In the genomic region with DNA sequence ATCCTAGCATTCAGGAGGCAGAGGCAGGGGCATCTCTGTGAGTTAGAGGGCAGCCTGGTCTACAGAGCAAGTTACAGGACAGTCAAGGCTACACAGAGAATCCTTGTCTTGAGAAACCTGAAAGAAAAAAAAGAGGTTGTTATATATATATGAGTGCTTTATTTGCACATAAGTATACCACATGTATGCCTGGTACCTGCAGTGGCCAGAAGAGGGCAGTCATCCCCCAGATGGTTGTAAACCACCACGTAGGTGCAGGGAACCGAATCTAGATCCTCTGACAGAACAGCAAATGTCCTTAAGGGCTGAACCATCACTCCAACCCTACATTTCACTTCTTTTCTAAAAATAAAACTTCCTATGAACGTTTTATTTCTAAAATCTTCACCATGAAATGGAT, we compare ENCODE assay signal across 12 mouse cellular contexts. TPM values are rescaled to one million over a fixed set of nuclear protein-coding genes. Genes with fewer than 3 reads are reported as not detected.
DNase-seq lines count a peak whose midpoint lies in the region; ATAC-seq and TF ChIP-seq lines count a peak whose summit lies in the region.
"Had no signal": no experiment of that assay in that cellular context is flagged by ENCODE, and none has a peak within 500 bp of the region (broad histone marks: within the 10 kb centered on the region; RNA-seq: fewer than 3 reads in every experiment).

No protein-coding gene starts in this region.

- no peaks in the 10 kb centered on the region for H3K4me1 ChIP-seq in heart, postnatal 0 days (ENCODE audit: control insufficient read depth, insufficient read depth)
- no peaks in the 10 kb centered on the region for H3K4me1 ChIP-seq in heart, embryonic 11.5 days (ENCODE audit: control insufficient read depth, insufficient read depth, low read length)
- no peaks in the 10 kb centered on the region for H3K4me1 ChIP-seq in small intestine, adult 2 months (ENCODE audit: control insufficient read depth, insufficient read depth, insufficient read length, low read length)

- H3K9ac ChIP-seq in heart, postnatal 0 days (replicated peaks; ENCODE audit: low read depth, low read length): no peak overlapping the region
- H3K9ac ChIP-seq in heart, embryonic 11.5 days (ENCODE audit: low read depth, low read length): no peak overlapping the region

- no peak overlapping the region for H3K4me2 ChIP-seq in heart, postnatal 0 days (ENCODE audit: low read depth, low read length)
- H3K4me2 ChIP-seq in heart, embryonic 11.5 days: no peak overlapping the region

- DNase-seq in heart, postnatal 0 days (ENCODE audit: low spot score): no peak
- DNase-seq in CD4-positive helper T cell, adult 2 months (ENCODE audit: low read depth, low spot score): peak; percentile 55
- no peak for DNase-seq in retina, postnatal 1 day
- no peak for DNase-seq in gastrocnemius, postnatal 25 days
- no peak for DNase-seq in left cerebral cortex, adult 11 months (ENCODE audit: low spot score)
- DNase-seq: cerebellum, adult 9-11 months; heart, postnatal 10 days; right cerebral cortex, postnatal 4 days had no signal

- no peak for TF ChIP-seq POLR2A in small intestine, adult 2 months (IDR thresholded peaks at IDR 0.05; ENCODE audit: low read depth, low read length)

- ATAC-seq in heart, postnatal 0 days (ENCODE audit: insufficient read depth, low read depth): no peak
- ATAC-seq in heart, embryonic 11.5 days (replicated peaks; ENCODE audit: insufficient number of reproducible peaks, low FRiP score, low TSS enrichment): no peak
- peak; percentile 66; the same call in 1 of the 2 replicates for ATAC-seq in common myeloid progenitor, adult 5-6 weeks (replicated peaks; ENCODE audit: low read depth, poor library complexity, severe bottlenecking)
- ATAC-seq: midbrain, embryonic 16.5 days had no signal

- no peak overlapping the region for H3K27ac ChIP-seq in heart, postnatal 0 days (ENCODE audit: low read depth)
- no peak overlapping the region for H3K27ac ChIP-seq in heart, embryonic 11.5 days (ENCODE audit: low read depth, low read length)
- no peak overlapping the region for H3K27ac ChIP-seq in small intestine, adult 2 months (ENCODE audit: insufficient read depth, low read depth, low read length)

- H3K9me3 ChIP-seq in heart, postnatal 0 days (replicated peaks; ENCODE audit: control insufficient read depth, low read length): no peaks in the 10 kb centered on the region
- no peaks in the 10 kb centered on the region for H3K9me3 ChIP-seq in heart, embryonic 11.5 days (replicated peaks; ENCODE audit: control insufficient read depth, low read length)

- H3K4me3 ChIP-seq in heart, postnatal 0 days (ENCODE audit: low read depth, low read length): no peak overlapping the region
- H3K4me3 ChIP-seq in heart, embryonic 11.5 days (ENCODE audit: low read depth, low read length): no peak overlapping the region
- H3K4me3 ChIP-seq in small intestine, adult 2 months (ENCODE audit: low read depth, low read length): no peak overlapping the region

- TF ChIP-seq EP300 in heart, postnatal 0 days (IDR thresholded peaks at IDR 0.05; ENCODE audit: low read depth): no peak

- no peaks in the 10 kb centered on the region for H3K27me3 ChIP-seq in heart, postnatal 0 days (ENCODE audit: control insufficient read depth, insufficient read depth, low read length)
- H3K27me3 ChIP-seq in heart, embryonic 11.5 days (ENCODE audit: control insufficient read depth, insufficient read depth, low read length): no peaks in the 10 kb centered on the region
- no peaks in the 10 kb centered on the region for H3K27me3 ChIP-seq in small intestine, adult 2 months (ENCODE audit: control insufficient read depth, insufficient read depth, low read length)

- WGBS in heart, postnatal 0 days: 59% methylated on average over 3 of the region's 3 CpGs
- 57% methylated on average over 3 of the region's 3 CpGs for WGBS in heart, embryonic 11.5 days (ENCODE audit: insufficient replicate concordance)
- WGBS in small intestine, adult 2 months: 74% methylated on average over 3 of the region's 3 CpGs

- TF ChIP-seq CTCF in heart, postnatal 0 days (IDR thresholded peaks at IDR 0.05; ENCODE audit: low read depth): 0 out of 2 replicates have a peak, but pooled peaks have one; percentile 5
- TF ChIP-seq CTCF in small intestine, adult 2 months (IDR thresholded peaks at IDR 0.05; ENCODE audit: extremely low read depth, insufficient read length, insufficient replicate concordance, low read depth, low read length): peak; percentile 55; the same call in 1 of the 2 replicates

- no peaks in the 10 kb centered on the region for H3K36me3 ChIP-seq in heart, postnatal 0 days (replicated peaks; ENCODE audit: control insufficient read depth, insufficient read depth, low read length)
- H3K36me3 ChIP-seq in heart, embryonic 11.5 days (ENCODE audit: control insufficient read depth, insufficient read depth, low read length): no peaks in the 10 kb centered on the region
- H3K36me3 ChIP-seq in small intestine, adult 2 months (ENCODE audit: control insufficient read depth, insufficient read depth, low read length): no peaks in the 10 kb centered on the region

RNA-seq across cellular contexts. Expression of gene Eif4e, which starts 8.1 kb away (rescaled TPM):
- 36.4 and 42.1 TPM in 2 replicates for total RNA-seq in heart, postnatal 0 days (2014; rRNA removed; ENCODE audit: low replicate concordance)
- 172 and 175 TPM in 2 replicates for polyA plus RNA-seq in heart, postnatal 0 days (2015; fragmentation: Nextera tagmentation; extraction: Ambion mirVana)
- 323 and 330 TPM in 2 replicates for polyA plus RNA-seq in heart, embryonic 11.5 days (2014; fragmentation: Nextera tagmentation; extraction: Ambion mirVana)
- 197 and 200 TPM in 2 replicates for total RNA-seq in common myeloid progenitor, adult 5-6 weeks (2017)
- polyA plus RNA-seq in small intestine, adult 2 months (2012; rRNA removed): 2.6 and 5.4 TPM in 2 replicates
- 100 to 1,000 TPM; 109 to 113 TPM for total RNA-seq in gastrocnemius, postnatal 25 days (2021)

RNA-seq across cellular contexts. Expression of gene Metap1, which starts 28.6 kb away (rescaled TPM):
- total RNA-seq in heart, postnatal 0 days (2014; rRNA removed; ENCODE audit: low replicate concordance): 26.0 and 66.0 TPM in 2 replicates
- 31.4 and 33.3 TPM in 2 replicates for polyA plus RNA-seq in heart, postnatal 0 days (2015; fragmentation: Nextera tagmentation; extraction: Ambion mirVana)
- polyA plus RNA-seq in heart, embryonic 11.5 days (2014; fragmentation: Nextera tagmentation; extraction: Ambion mirVana): 48.0 and 49.1 TPM in 2 replicates
- 48.5 and 61.1 TPM in 2 replicates for total RNA-seq in common myeloid progenitor, adult 5-6 weeks (2017)
- polyA plus RNA-seq in small intestine, adult 2 months (2012; rRNA removed): 4.5 and 6.6 TPM in 2 replicates
- total RNA-seq in gastrocnemius, postnatal 25 days (2021): 10 to 100 TPM; 40.4 to 46.1 TPM
